Mouse (Mus musculus) left cerebral cortex, adult 2 months (tissue): ENCODE results near the gene Defa17. TPM values are rescaled to one million over a fixed set of nuclear protein-coding genes. Genes with fewer than 3 reads are reported as not detected.
"Not testable (repeated sequence)": the region's sequence is repeated elsewhere in the genome, so short reads cannot be mapped to it uniquely, and the experiment has no call there.

Experiments
- DNase-seq, 2 experiments: peaks; one replicate each; pipeline ENCODE4 v3.0.0; 2021 to 2022; ENCODE audit warnings: low spot score in 2 of 2, mixed read lengths in 1 of 2; ENCODE audit errors: extremely low spot score in 1 of 2
- H3K27ac ChIP-seq: fragments of 200-600 bp; 2 replicates; pipeline ENCODE4 v1.8.1; 2022
- H3K4me3 ChIP-seq: fragments of 200-600 bp; 2 replicates; pipeline ENCODE4 v1.8.1; 2022
- intact Hi-C: fragments of 180-260 bp; cut with DNase I; formaldehyde crosslinking; loops from one replicate; pipeline ENCODE4 v1.15.1; 2025
- long read RNA-seq, 2 experiments: library from polyadenylated mRNA; stranded (forward); transcript quantifications; one replicate each; pipeline ENCODE4 v2.0.0; 2021; ENCODE audit warnings: borderline mapping rate in 2 of 2
- total RNA-seq, 2 experiments: library from RNA; stranded (reverse); gene quantifications; 2 replicates each; pipeline ENCODE4 v1.2.3; 2021

The Defa17 gene
- not detected for total RNA-seq
- long read RNA-seq, experiment 1 = 0 reads
- long read RNA-seq, experiment 2 = 0 reads

- DNase-seq, H3K4me3 ChIP-seq, intact Hi-C loops, H3K27ac ChIP-seq: not testable (repeated sequence)
Observed at GRCm38 (mm10) chr8:21655480-21655879, at the start of gene Defa17. Defa17 (plus strand) TSS chr8:21655780.

- H3K4me3 ChIP-seq, H3K27ac ChIP-seq, DNase-seq, intact Hi-C loops: not testable (repeated sequence)
Observed at GRCm38 (mm10) chr8:21617883-21618282, 37.7 kb upstream of the Defa17 start, which contains the start of gene Defa26. Defa26 (plus strand) TSS chr8:21618183.

GRCm38 (mm10) chr8:21665497-21665896 lies 9.9 kb downstream of the Defa17 start, which contains the start of gene Defa34:
Defa34 (plus strand) TSS chr8:21665797.
- H3K4me3 ChIP-seq, H3K27ac ChIP-seq, DNase-seq, intact Hi-C loops: not testable (repeated sequence)

- H3K27ac ChIP-seq, H3K4me3 ChIP-seq, intact Hi-C loops, DNase-seq: not testable (repeated sequence)
Observed at GRCm38 (mm10) chr8:21703545-21703944, 48.0 kb downstream of the Defa17 start, which contains the start of gene AY761184. AY761184 (minus strand) TSS chr8:21703645.

Other genes starting within 250 kb of the Defa17 start
- not detected for gene Defa36, start 228.4 kb upstream of the Defa17 start, total RNA-seq
- gene Gm7849, start 199.2 kb upstream of the Defa17 start, total RNA-seq = not detected
- gene Defa20, start 146.5 kb upstream of the Defa17 start, total RNA-seq = not detected
- gene Defa32, start 126.7 kb upstream of the Defa17 start, total RNA-seq = not detected
- not detected for gene Defa37, start 90.4 kb upstream of the Defa17 start, total RNA-seq
- gene Defa28, start 72.8 kb upstream of the Defa17 start, total RNA-seq = not detected
- gene Gm7861, start 61.3 kb upstream of the Defa17 start, total RNA-seq = not detected
- gene Defa26, start 37.6 kb upstream of the Defa17 start, total RNA-seq = not detected
- not detected for gene Defa34, start 10.0 kb downstream of the Defa17 start, total RNA-seq
- not detected for gene AY761184, start 47.9 kb downstream of the Defa17 start, total RNA-seq
- gene Defa24, start 78.7 kb downstream of the Defa17 start, total RNA-seq = not detected
- not detected for gene Defb50, start 167.8 kb downstream of the Defa17 start, total RNA-seq
- gene Defb2, start 184.1 kb downstream of the Defa17 start, total RNA-seq = not detected
- not detected for gene Defb10, start 203.1 kb downstream of the Defa17 start, total RNA-seq
- gene Defb9, start 229.6 kb downstream of the Defa17 start, total RNA-seq = not detected